In genomic region chr2:181952747-181953680, GRCm38 (mm10) we compare ENCODE assay signal across 15 mouse cellular contexts. TPM values are rescaled to one million over a fixed set of nuclear protein-coding genes. Genes with fewer than 3 reads are reported as not detected.
DNase-seq lines count a peak whose midpoint lies in the region; ATAC-seq and TF ChIP-seq lines count a peak whose summit lies in the region.
"Not testable (repeated sequence)": the region's sequence is repeated elsewhere in the genome, so short reads cannot be mapped to it uniquely, and the experiment has no call there.
"Had no signal": no experiment of that assay in that cellular context is flagged by ENCODE, and none has a peak within 500 bp of the region (broad histone marks: within the 10 kb centered on the region; RNA-seq: fewer than 3 reads in every experiment).

No protein-coding gene starts in this region.

- DNase-seq in ZHBTc4 (ENCODE audit: low read depth, low spot score): peak; percentile 21
- peak; percentile 27 to 32 for DNase-seq in heart, adult 9 months (ENCODE audit: low spot score in 2 of 2)
- peak; percentile 7 to 29 for DNase-seq in kidney, postnatal 4 days
- DNase-seq in midbrain, postnatal 0 days (ENCODE audit: low spot score): peak; percentile 26
- peak; percentile 71 for DNase-seq in yolk sac, embryonic 10.5 days (ENCODE audit: low spot score)

- ATAC-seq in erythroblast, adult 5-6 weeks (replicated peaks; ENCODE audit: low FRiP score, poor library complexity, severe bottlenecking): peak; percentile 64; the same call in 1 of the 2 replicates
- not testable (repeated sequence) for ATAC-seq in hindbrain, embryonic 13.5 days (ENCODE audit: low FRiP score); midbrain, postnatal 0 days (ENCODE audit: low FRiP score)
- peak; percentile 71 for ATAC-seq in lung, embryonic 16.5 days (ENCODE audit: low read depth)

- not testable (repeated sequence) for H3K9me3 ChIP-seq in hindbrain, embryonic 13.5 days; lung, embryonic 16.5 days (ENCODE audit: control insufficient read depth, low read length); midbrain, postnatal 0 days (ENCODE audit: low read length)

- not testable (repeated sequence) for H3K27ac ChIP-seq in hindbrain, embryonic 13.5 days; lung, embryonic 16.5 days (ENCODE audit: low read length); midbrain, postnatal 0 days (ENCODE audit: low read depth, low read length)

- H3K36me3 ChIP-seq in hindbrain, embryonic 13.5 days; lung, embryonic 16.5 days (ENCODE audit: control insufficient read depth, insufficient read depth, low read length); midbrain, postnatal 0 days (ENCODE audit: insufficient read depth, low read length): not testable (repeated sequence)

- peak overlapping the region; percentile 43; the same call in 1 of the 2 replicates for H3K9ac ChIP-seq in hindbrain, embryonic 13.5 days
- 0 out of 2 replicates have a peak overlapping the region, but pooled peaks have one; percentile 13 for H3K9ac ChIP-seq in lung, embryonic 16.5 days (ENCODE audit: low read length)
- H3K9ac ChIP-seq in midbrain, postnatal 0 days (replicated peaks; ENCODE audit: low read length, poor library complexity, severe bottlenecking): not testable (repeated sequence)

- H3K4me3 ChIP-seq in hindbrain, embryonic 13.5 days: peak overlapping the region; percentile 29
- peak overlapping the region; percentile 22 for H3K4me3 ChIP-seq in lung, embryonic 16.5 days (ENCODE audit: low read length)
- H3K4me3 ChIP-seq in midbrain, postnatal 0 days (ENCODE audit: low read depth, low read length): peak overlapping the region; percentile 29

- H3K27me3 ChIP-seq in hindbrain, embryonic 13.5 days; lung, embryonic 16.5 days (ENCODE audit: control insufficient read depth, insufficient read depth, low read depth, low read length); midbrain, postnatal 0 days (ENCODE audit: insufficient read depth, low read length): not testable (repeated sequence)

- H3K4me2 ChIP-seq in hindbrain, embryonic 13.5 days: peak overlapping the region; percentile 50
- H3K4me2 ChIP-seq in lung, embryonic 16.5 days (ENCODE audit: low read depth, low read length): peak overlapping the region; percentile 38
- H3K4me2 ChIP-seq in midbrain, postnatal 0 days (ENCODE audit: low read depth, low read length, poor library complexity, severe bottlenecking): peak overlapping the region; percentile 44

- H3K4me1 ChIP-seq in hindbrain, embryonic 13.5 days (replicated peaks); lung, embryonic 16.5 days (replicated peaks; ENCODE audit: control insufficient read depth, insufficient read depth, low read length); midbrain, postnatal 0 days (ENCODE audit: insufficient read depth, low read length): not testable (repeated sequence)

- not testable (repeated sequence) for TF ChIP-seq CTCF in midbrain, postnatal 0 days (IDR thresholded peaks at IDR 0.05)

- WGBS in hindbrain, embryonic 13.5 days: 18% methylated on average over 21 of the region's 21 CpGs
- 16% methylated on average over 21 of the region's 21 CpGs for WGBS in lung, embryonic 16.5 days
- WGBS in midbrain, postnatal 0 days: 16% methylated on average over 21 of the region's 21 CpGs

RNA-seq across cellular contexts. Expression of gene Gm14496, which starts 37.9 kb away (rescaled TPM):
- total RNA-seq in erythroblast, adult 5-6 weeks (2015; ENCODE audit: low replicate concordance): 0.21 TPM in 1 of 2 replicates, not detected in the other
- total RNA-seq in erythroblast, adult 5-6 weeks (2017; ENCODE audit: low replicate concordance): 0.68 TPM in 1 of 2 replicates, not detected in the other
- polyA plus RNA-seq in hindbrain, embryonic 13.5 days (2015; fragmentation: Nextera tagmentation; extraction: Ambion mirVana): not detected in 2 replicates
- polyA plus RNA-seq in lung, embryonic 16.5 days (2015; fragmentation: Nextera tagmentation; extraction: Ambion mirVana): not detected in 2 replicates
- not detected in 2 replicates for total RNA-seq in midbrain, postnatal 0 days (2014; rRNA removed)
- polyA plus RNA-seq in midbrain, postnatal 0 days (2015; fragmentation: Nextera tagmentation; extraction: Ambion mirVana): not detected in 2 replicates
- total RNA-seq: adrenal gland, adult 8-10 months; gastrocnemius, postnatal 25 days; left cerebral cortex, adult 2 months had no signal
- polyA plus RNA-seq: erythroblast, embryonic 14.5 days; G1E; macrophage; spleen, adult 2 months had no signal

Comparison
In these comparisons a context has a peak if more than half of its experiments do, and no peak if none do; other contexts are left out.
1. DNase-seq: peak in every context shown above with its lines; median percentile 71 in yolk sac, embryonic 10.5 days; 30 in heart, adult 9 months; 26 in midbrain, postnatal 0 days; 21 in ZHBTc4; 18 in kidney, postnatal 4 days.